Mouse (Mus musculus): ENCODE data around the gene Maml3. TPM values are rescaled to one million over a fixed set of nuclear protein-coding genes. Genes with fewer than 3 reads are reported as not detected.

The Maml3 gene
- polyA plus RNA-seq, 1 experiment from 2014 or later = 2.6 TPM

DNA sequence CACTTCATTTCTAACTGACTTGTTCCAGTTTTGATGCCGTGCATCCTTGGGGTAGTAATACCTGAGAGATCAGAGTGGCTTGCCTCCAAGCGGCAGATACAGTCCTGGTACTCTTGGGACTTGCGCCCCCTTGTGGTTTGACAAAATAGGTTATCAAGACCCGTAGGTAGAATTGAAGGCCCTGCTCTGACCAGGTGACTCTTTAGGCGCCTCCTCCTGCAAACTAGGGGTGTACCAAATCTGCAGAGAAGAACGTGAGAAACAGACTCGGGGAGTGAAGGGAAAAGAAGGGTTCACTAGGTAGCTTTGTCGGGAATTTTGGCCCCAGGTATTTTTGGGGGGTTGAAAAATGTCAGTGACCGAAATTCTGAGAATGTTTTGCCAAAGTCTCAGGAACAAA is 452.6 kb downstream of the Maml3 start:
- peak overlapping the region; percentile 73 for H3K27ac ChIP-seq (ENCODE audit: low read depth, low read length)
- H3K9ac ChIP-seq (ENCODE audit: low read depth, low read length) = peak overlapping the region; percentile 54
- H3K9me3 ChIP-seq (replicated peaks; ENCODE audit: control insufficient read depth, low read length) = no peaks in the 10 kb centered on the region
- H3K36me3 ChIP-seq (ENCODE audit: control insufficient read depth, insufficient read depth, low read length) = no peaks in the 10 kb centered on the region
- 0 out of 2 replicates have a peak, but pooled peaks have one; percentile 55 for ATAC-seq (replicated peaks; ENCODE audit: insufficient number of reproducible peaks, low FRiP score, low TSS enrichment)
- 5% methylated on average over 9 of the region's 9 CpGs for whole genome bisulfite sequencing (ENCODE audit: insufficient replicate concordance)
- peaks cover 25% of the 10 kb centered on the region for H3K4me1 ChIP-seq (ENCODE audit: control insufficient read depth, insufficient read depth, low read length)
- H3K4me2 ChIP-seq = peak overlapping the region; percentile 60
- H3K27me3 ChIP-seq (ENCODE audit: control insufficient read depth, insufficient read depth, low read length) = no peaks in the 10 kb centered on the region
- H3K4me3 ChIP-seq (ENCODE audit: low read depth, low read length) = peak overlapping the region; percentile 15

DNA sequence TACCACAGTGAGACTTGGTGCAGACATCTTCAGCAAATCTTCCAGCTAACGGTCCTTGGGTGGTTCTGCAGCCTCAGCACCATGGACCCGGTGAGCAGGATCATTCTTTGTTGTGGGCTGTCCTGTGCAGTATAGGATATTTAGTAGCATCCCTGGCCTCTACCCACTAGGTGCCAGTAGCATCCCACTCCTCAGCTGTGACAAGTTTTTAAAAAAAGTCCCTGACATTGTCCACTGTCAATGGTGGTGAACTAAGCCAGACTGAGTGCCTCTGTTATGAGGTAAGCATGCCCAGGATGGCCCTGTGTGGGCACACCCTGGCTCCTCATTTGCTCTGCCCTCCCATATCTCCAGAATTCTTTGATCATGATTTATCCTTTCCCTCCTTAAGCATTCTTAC is 453.7 kb downstream of the Maml3 start:
- Histone ChIP-seq H3K4me1 (ENCODE audit: control insufficient read depth, insufficient read depth, low read length) (peaks cover 34% of the 10 kb centered on the region), H3K4me3 (ENCODE audit: low read depth, low read length) (no peak overlapping the region), H3K36me3 (ENCODE audit: control insufficient read depth, insufficient read depth, low read length) (no peaks in the 10 kb centered on the region), H3K4me2 (no peak overlapping the region), H3K27ac (ENCODE audit: low read depth, low read length) (no peak overlapping the region), H3K9me3 (replicated peaks; ENCODE audit: control insufficient read depth, low read length) (no peaks in the 10 kb centered on the region), H3K27me3 (ENCODE audit: control insufficient read depth, insufficient read depth, low read length) (no peaks in the 10 kb centered on the region), H3K9ac (ENCODE audit: low read depth, low read length) (no peak overlapping the region)
- ATAC-seq (replicated peaks; ENCODE audit: insufficient number of reproducible peaks, low FRiP score, low TSS enrichment) = no peak
- WGBS (ENCODE audit: insufficient replicate concordance) = 64% methylated on average over 2 of the region's 2 CpGs

DNA sequence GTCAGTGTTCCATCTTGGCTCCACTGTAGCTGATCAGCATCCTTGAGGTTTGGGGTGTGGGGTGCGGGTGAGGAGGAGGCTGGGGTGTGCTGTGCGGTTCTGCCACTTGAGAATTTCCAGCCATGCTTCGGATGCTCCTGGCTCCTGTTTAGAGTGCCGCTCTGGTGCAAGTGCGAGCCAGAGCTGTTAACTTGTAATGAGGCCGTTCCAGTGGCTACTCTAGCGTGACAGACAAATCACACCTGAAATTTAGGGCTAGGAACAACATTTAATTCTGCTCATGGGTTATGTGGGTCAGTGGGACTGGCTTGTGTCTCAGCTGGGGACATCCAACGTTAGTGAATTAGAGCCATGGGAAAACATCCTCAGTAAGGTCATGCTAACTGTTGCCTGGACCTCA is 454.9 kb downstream of the Maml3 start:
- H3K4me1 ChIP-seq (ENCODE audit: control insufficient read depth, insufficient read depth, low read length) = peaks cover 26% of the 10 kb centered on the region
- ATAC-seq (replicated peaks; ENCODE audit: insufficient number of reproducible peaks, low FRiP score, low TSS enrichment) = no peak
- no peak overlapping the region for H3K9ac ChIP-seq (ENCODE audit: low read depth, low read length)
- no peaks in the 10 kb centered on the region for H3K27me3 ChIP-seq (ENCODE audit: control insufficient read depth, insufficient read depth, low read length)
- WGBS (ENCODE audit: insufficient replicate concordance) = 78% methylated on average over 8 of the region's 8 CpGs
- no peak overlapping the region for H3K4me2 ChIP-seq
- H3K27ac ChIP-seq (ENCODE audit: low read depth, low read length) = no peak overlapping the region
- H3K4me3 ChIP-seq (ENCODE audit: low read depth, low read length) = no peak overlapping the region
- H3K36me3 ChIP-seq (ENCODE audit: control insufficient read depth, insufficient read depth, low read length) = no peaks in the 10 kb centered on the region
- no peaks in the 10 kb centered on the region for H3K9me3 ChIP-seq (replicated peaks; ENCODE audit: control insufficient read depth, low read length)

DNA sequence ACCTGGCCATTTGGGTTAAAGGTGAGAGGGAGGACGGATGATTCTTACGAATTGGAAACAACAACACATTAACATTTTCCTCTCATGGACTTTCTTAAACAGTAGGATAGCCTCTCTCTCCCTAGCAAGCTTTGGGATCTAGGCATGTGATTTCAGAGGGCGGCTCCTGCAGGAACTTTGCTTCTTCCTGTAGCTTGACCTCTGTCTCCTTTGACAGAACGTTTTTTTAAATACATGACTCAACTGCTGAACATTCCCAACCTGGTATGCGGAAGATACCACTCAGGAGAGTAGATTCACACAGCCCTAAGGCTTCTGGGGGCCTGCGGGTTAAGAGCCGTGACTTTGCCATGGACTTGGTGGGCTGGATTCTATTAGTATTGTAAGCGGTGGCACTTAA is 455.4 kb downstream of the Maml3 start:
- Histone ChIP-seq H3K9ac (ENCODE audit: low read depth, low read length) (no peak overlapping the region), H3K4me3 (ENCODE audit: low read depth, low read length) (no peak overlapping the region), H3K4me2 (no peak overlapping the region), H3K4me1 (ENCODE audit: control insufficient read depth, insufficient read depth, low read length) (peaks cover 26% of the 10 kb centered on the region), H3K27me3 (ENCODE audit: control insufficient read depth, insufficient read depth, low read length) (no peaks in the 10 kb centered on the region), H3K9me3 (replicated peaks; ENCODE audit: control insufficient read depth, low read length) (no peaks in the 10 kb centered on the region), H3K27ac (ENCODE audit: low read depth, low read length) (no peak overlapping the region), H3K36me3 (ENCODE audit: control insufficient read depth, insufficient read depth, low read length) (no peaks in the 10 kb centered on the region)
- WGBS (ENCODE audit: insufficient replicate concordance) = 58% methylated on average over 8 of the region's 8 CpGs
- ATAC-seq (replicated peaks; ENCODE audit: insufficient number of reproducible peaks, low FRiP score, low TSS enrichment) = no peak

DNA sequence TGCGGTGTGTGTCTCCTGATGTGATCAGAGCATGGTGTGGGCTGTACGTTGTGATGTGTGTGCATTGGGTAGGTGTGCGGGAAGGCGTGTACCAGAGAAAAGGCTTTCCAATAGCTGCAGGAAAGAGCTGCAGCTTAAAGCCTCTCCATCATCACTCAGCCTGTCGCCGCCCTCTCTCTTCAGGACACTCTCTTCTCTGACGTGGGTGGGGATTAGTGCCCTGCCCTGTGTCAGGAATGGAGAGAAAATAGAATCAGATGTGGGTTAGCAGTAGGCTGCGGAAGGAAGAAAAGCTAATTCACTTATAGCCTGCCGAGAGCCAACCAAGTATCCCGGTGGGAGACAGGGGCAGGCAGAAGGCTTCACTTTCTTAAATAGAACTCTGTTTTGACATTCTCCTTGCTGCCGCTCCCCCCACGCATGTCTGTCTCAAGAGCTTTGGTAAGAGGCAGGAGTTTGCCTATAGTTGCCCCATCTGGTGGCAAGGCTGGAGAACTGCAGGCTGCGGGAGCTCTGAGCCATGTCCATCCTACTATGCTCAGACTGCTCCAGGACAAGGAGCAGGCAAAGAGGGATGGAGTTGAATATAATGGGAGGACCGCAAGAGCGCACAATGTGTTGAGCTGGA is 456.7 kb downstream of the Maml3 start:
- Histone ChIP-seq H3K9ac (ENCODE audit: low read depth, low read length) (no peak overlapping the region; the same call in 1 of the 2 replicates), H3K4me2 (peak overlapping the region; percentile 60), H3K9me3 (replicated peaks; ENCODE audit: control insufficient read depth, low read length) (no peaks in the 10 kb centered on the region), H3K36me3 (ENCODE audit: control insufficient read depth, insufficient read depth, low read length) (no peaks in the 10 kb centered on the region), H3K27me3 (ENCODE audit: control insufficient read depth, insufficient read depth, low read length) (no peaks in the 10 kb centered on the region), H3K27ac (ENCODE audit: low read depth, low read length) (no peak overlapping the region), H3K4me3 (ENCODE audit: low read depth, low read length) (0 out of 2 replicates have a peak overlapping the region, but pooled peaks have one; percentile 13), H3K4me1 (ENCODE audit: control insufficient read depth, insufficient read depth, low read length) (peaks cover 26% of the 10 kb centered on the region)
- ATAC-seq (replicated peaks; ENCODE audit: insufficient number of reproducible peaks, low FRiP score, low TSS enrichment) = no peak
- 28% methylated on average over 15 of the region's 15 CpGs for WGBS (ENCODE audit: insufficient replicate concordance)

DNA sequence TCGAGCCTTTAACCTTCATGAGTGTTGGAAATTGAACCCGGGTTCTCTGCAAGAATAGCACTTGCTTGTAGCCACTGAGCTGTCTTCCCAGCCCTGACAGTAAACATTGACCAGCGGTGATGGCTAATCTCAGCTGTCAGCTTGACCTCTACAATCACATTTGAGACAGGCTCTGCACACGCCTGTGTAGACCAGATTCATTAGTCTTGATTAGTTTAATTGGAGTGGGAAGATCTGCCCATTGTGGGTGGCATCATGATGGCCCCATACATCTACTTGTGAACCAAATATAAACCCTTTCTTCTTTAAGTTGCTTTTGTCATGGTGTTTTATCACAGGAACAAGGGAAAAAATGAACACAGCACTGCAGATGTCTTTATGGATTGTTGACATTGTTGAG is 457.5 kb downstream of the Maml3 start:
- Histone ChIP-seq H3K4me3 (ENCODE audit: low read depth, low read length) (no peak overlapping the region), H3K27ac (ENCODE audit: low read depth, low read length) (no peak overlapping the region), H3K4me2 (0 out of 2 replicates have a peak overlapping the region, but pooled peaks have one; percentile 6), H3K36me3 (ENCODE audit: control insufficient read depth, insufficient read depth, low read length) (no peaks in the 10 kb centered on the region), H3K4me1 (ENCODE audit: control insufficient read depth, insufficient read depth, low read length) (peaks cover 19% of the 10 kb centered on the region), H3K9me3 (replicated peaks; ENCODE audit: control insufficient read depth, low read length) (no peaks in the 10 kb centered on the region), H3K9ac (ENCODE audit: low read depth, low read length) (no peak overlapping the region), H3K27me3 (ENCODE audit: control insufficient read depth, insufficient read depth, low read length) (no peaks in the 10 kb centered on the region)
- ATAC-seq (replicated peaks; ENCODE audit: insufficient number of reproducible peaks, low FRiP score, low TSS enrichment) = no peak
- 30% methylated on average over 4 of the region's 4 CpGs for WGBS (ENCODE audit: insufficient replicate concordance)

DNA sequence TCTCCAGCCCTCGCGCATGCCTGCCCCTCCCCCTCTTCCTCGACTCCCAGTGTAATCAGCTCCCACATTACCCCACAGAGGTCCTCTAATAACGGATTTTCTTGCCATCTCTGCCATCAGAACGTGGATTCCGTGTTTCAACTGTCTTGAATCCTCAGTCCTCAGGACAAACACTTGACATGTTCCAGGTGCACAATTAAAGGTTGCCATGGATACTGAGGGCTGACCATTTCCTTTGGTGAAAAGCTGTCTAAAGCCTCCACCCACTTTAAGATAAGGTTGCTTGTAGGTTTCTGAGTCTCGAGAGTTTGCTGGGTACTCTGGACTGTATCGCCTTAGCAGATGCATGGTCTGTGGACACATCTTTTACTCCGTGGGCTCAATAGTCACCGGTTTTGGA is 458.6 kb downstream of the Maml3 start:
- H3K4me3 ChIP-seq (ENCODE audit: low read depth, low read length) = no peak overlapping the region
- no peak overlapping the region for H3K27ac ChIP-seq (ENCODE audit: low read depth, low read length)
- ATAC-seq (replicated peaks; ENCODE audit: insufficient number of reproducible peaks, low FRiP score, low TSS enrichment) = no peak
- no peak overlapping the region for H3K4me2 ChIP-seq
- no peaks in the 10 kb centered on the region for H3K9me3 ChIP-seq (replicated peaks; ENCODE audit: control insufficient read depth, low read length)
- H3K36me3 ChIP-seq (ENCODE audit: control insufficient read depth, insufficient read depth, low read length) = no peaks in the 10 kb centered on the region
- no peaks in the 10 kb centered on the region for H3K27me3 ChIP-seq (ENCODE audit: control insufficient read depth, insufficient read depth, low read length)
- WGBS (ENCODE audit: insufficient replicate concordance) = 25% methylated on average over 10 of the region's 10 CpGs
- H3K9ac ChIP-seq (ENCODE audit: low read depth, low read length) = no peak overlapping the region
- peaks cover 18% of the 10 kb centered on the region for H3K4me1 ChIP-seq (ENCODE audit: control insufficient read depth, insufficient read depth, low read length)

DNA sequence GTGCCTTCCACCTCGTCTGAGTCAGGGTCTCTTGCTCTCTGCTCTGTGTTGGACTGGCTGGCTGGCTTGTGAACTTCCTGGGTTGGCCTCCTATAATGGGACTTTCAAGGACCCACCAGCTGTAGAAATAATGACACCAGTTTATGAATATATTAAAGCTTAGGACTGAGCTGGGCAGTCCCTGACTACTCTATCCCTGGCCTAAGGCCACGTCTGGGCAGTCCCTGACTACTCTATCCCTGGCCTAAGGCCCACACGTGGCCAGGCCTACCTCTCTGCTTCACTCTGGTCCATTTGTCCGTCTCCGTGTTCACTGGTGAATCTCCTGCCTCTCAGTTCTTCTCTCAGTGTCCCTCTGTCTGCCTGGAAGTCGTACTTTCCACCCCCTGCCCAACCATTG is 459.4 kb downstream of the Maml3 start:
- Histone ChIP-seq H3K9me3 (replicated peaks; ENCODE audit: control insufficient read depth, low read length) (no peaks in the 10 kb centered on the region), H3K4me2 (no peak overlapping the region), H3K4me3 (ENCODE audit: low read depth, low read length) (no peak overlapping the region), H3K36me3 (ENCODE audit: control insufficient read depth, insufficient read depth, low read length) (no peaks in the 10 kb centered on the region), H3K4me1 (ENCODE audit: control insufficient read depth, insufficient read depth, low read length) (peaks cover 18% of the 10 kb centered on the region), H3K9ac (ENCODE audit: low read depth, low read length) (no peak overlapping the region), H3K27me3 (ENCODE audit: control insufficient read depth, insufficient read depth, low read length) (no peaks in the 10 kb centered on the region), H3K27ac (ENCODE audit: low read depth, low read length) (no peak overlapping the region)
- whole genome bisulfite sequencing (ENCODE audit: insufficient replicate concordance) = 80% methylated on average over 6 of the region's 6 CpGs
- no peak for ATAC-seq (replicated peaks; ENCODE audit: insufficient number of reproducible peaks, low FRiP score, low TSS enrichment)

DNA sequence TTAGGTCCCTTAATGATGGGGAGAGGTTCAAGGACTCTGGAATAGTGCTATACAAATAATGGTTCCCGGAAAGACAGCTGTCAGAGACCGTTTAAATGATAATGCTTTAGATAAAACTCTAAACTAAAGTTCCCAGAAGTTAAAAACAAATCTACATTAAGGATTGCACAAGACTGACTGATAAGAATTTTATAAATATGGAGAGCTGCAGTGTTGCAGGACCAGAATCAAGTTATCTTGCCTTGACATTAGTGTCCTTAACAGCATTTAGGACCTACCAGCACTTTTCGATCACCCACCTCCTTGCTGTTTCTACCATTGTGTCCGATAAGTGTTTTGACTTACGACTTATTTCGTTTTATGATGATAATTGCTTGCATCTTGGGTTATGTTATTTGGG is 466.6 kb downstream of the Maml3 start:
- H3K9me3 ChIP-seq (replicated peaks; ENCODE audit: control insufficient read depth, low read length) = no peaks in the 10 kb centered on the region
- H3K9ac ChIP-seq (ENCODE audit: low read depth, low read length) = no peak overlapping the region
- no peaks in the 10 kb centered on the region for H3K36me3 ChIP-seq (ENCODE audit: control insufficient read depth, insufficient read depth, low read length)
- no peak overlapping the region for H3K4me3 ChIP-seq (ENCODE audit: low read depth, low read length)
- no peaks in the 10 kb centered on the region for H3K27me3 ChIP-seq (ENCODE audit: control insufficient read depth, insufficient read depth, low read length)
- 86% methylated on average over 6 of the region's 6 CpGs for WGBS (ENCODE audit: insufficient replicate concordance)
- no peak overlapping the region for H3K27ac ChIP-seq (ENCODE audit: low read depth, low read length)
- no peak for ATAC-seq (replicated peaks; ENCODE audit: insufficient number of reproducible peaks, low FRiP score, low TSS enrichment)
- H3K4me1 ChIP-seq (ENCODE audit: control insufficient read depth, insufficient read depth, low read length) = no peaks in the 10 kb centered on the region
- no peak overlapping the region for H3K4me2 ChIP-seq
